Mouse (Mus musculus) myocyte (in vitro differentiated cells): ENCODE results near the gene Trmt112. TPM values are rescaled to one million over a fixed set of nuclear protein-coding genes. Genes with fewer than 3 reads are reported as not detected.

Experiments used
- H3K27me3 ChIP-seq: one replicate; pipeline ENCODE4 v1.6.1; 2011; ENCODE audit not compliant: control insufficient read depth, insufficient read depth, insufficient read length
- H3K36me3 ChIP-seq: one replicate; pipeline ENCODE4 v1.6.1; 2011; ENCODE audit not compliant: control insufficient read depth, insufficient read depth
- H3K4me2 ChIP-seq: one replicate; pipeline ENCODE4 v1.6.1; 2011; ENCODE audit warnings: low read depth, control low read depth
- H3K4me3 ChIP-seq: one replicate; pipeline ENCODE4 v1.5.1; 2011; ENCODE audit warnings: mild to moderate bottlenecking, control low read depth, moderate library complexity
- H3K79me2 ChIP-seq: one replicate; pipeline ENCODE4 v1.6.1; 2011; ENCODE audit not compliant: control insufficient read depth, insufficient read depth
- H3ac ChIP-seq: one replicate; pipeline ENCODE4 v1.6.1; 2011; ENCODE audit not compliant: control insufficient read depth, insufficient read length
- CEBPB ChIP-seq: IDR thresholded peaks from 2 replicates; pipeline ENCODE4 v1.6.1; 2011; ENCODE audit warnings: mild to moderate bottlenecking, moderate library complexity; ENCODE audit not compliant: poor library complexity, insufficient read depth, severe bottlenecking
- E2F4 ChIP-seq: IDR thresholded peaks from one replicate; pipeline ENCODE4 v1.6.1; 2011; ENCODE audit warnings: mild to moderate bottlenecking, control low read depth, moderate library complexity; ENCODE audit not compliant: insufficient read depth
- MAX ChIP-seq: IDR thresholded peaks from one replicate; pipeline ENCODE4 v1.6.1; 2011; ENCODE audit warnings: low read depth, mild to moderate bottlenecking, control low read depth
- MYOD1 ChIP-seq, 3 experiments: IDR thresholded peaks; one replicate each; pipeline ENCODE4 v1.6.1; 2011; ENCODE audit warnings: control low read depth in 2 of 3, low read depth in 2 of 3, mild to moderate bottlenecking in 2 of 3, moderate library complexity in 1 of 3; ENCODE audit not compliant: insufficient read length in 2 of 3, control insufficient read depth in 1 of 3
- MYOG ChIP-seq, 3 experiments: IDR thresholded peaks; one replicate each; pipeline ENCODE4 v1.6.1; 2011; ENCODE audit warnings: control low read depth in 2 of 3, low read depth in 2 of 3, mild to moderate bottlenecking in 2 of 3; ENCODE audit not compliant: insufficient read length in 2 of 3, control insufficient read depth in 1 of 3, insufficient read depth in 1 of 3
- POLR2A ChIP-seq: IDR thresholded peaks from one replicate; pipeline ENCODE4 v1.6.1; 2011; ENCODE audit warnings: low read depth, mild to moderate bottlenecking, control low read depth, moderate library complexity; ENCODE audit not compliant: insufficient read length
- POLR2AphosphoS2 ChIP-seq: IDR thresholded peaks from one replicate; pipeline ENCODE4 v1.6.1; 2011; ENCODE audit warnings: low read depth, control low read depth; ENCODE audit not compliant: insufficient read length
- REST ChIP-seq: IDR thresholded peaks from one replicate; pipeline ENCODE4 v1.6.1; 2011; ENCODE audit warnings: mild to moderate bottlenecking, control low read depth, moderate library complexity; ENCODE audit not compliant: insufficient read depth, insufficient read length
- SRF ChIP-seq: IDR thresholded peaks from one replicate; pipeline ENCODE4 v1.6.1; 2011; ENCODE audit warnings: low read depth; ENCODE audit not compliant: control insufficient read depth, insufficient read length
- TCF12 ChIP-seq: IDR thresholded peaks from one replicate; pipeline ENCODE4 v1.6.1; 2011; ENCODE audit warnings: mild to moderate bottlenecking, control low read depth; ENCODE audit not compliant: poor library complexity, insufficient read depth, severe bottlenecking
- TCF3 ChIP-seq: IDR thresholded peaks from one replicate; pipeline ENCODE4 v1.6.1; 2011; ENCODE audit warnings: low read depth, control low read depth; ENCODE audit not compliant: insufficient read length
- USF1 ChIP-seq: IDR thresholded peaks from one replicate; pipeline ENCODE4 v1.6.1; 2011; ENCODE audit warnings: low read depth, mild to moderate bottlenecking, control low read depth, moderate library complexity
- polyA plus RNA-seq: library from polyadenylated mRNA; unstranded; fragments of >200 nt; fragmentation: generic; extraction: Trizol; gene quantifications from one replicate; pipeline ENCODE4 v1.2.1, GENCODE M21; 2012; ENCODE audit warnings: missing spikeins

Gene Trmt112
- polyA plus RNA-seq, 1 experiment = 281 TPM

DNA sequence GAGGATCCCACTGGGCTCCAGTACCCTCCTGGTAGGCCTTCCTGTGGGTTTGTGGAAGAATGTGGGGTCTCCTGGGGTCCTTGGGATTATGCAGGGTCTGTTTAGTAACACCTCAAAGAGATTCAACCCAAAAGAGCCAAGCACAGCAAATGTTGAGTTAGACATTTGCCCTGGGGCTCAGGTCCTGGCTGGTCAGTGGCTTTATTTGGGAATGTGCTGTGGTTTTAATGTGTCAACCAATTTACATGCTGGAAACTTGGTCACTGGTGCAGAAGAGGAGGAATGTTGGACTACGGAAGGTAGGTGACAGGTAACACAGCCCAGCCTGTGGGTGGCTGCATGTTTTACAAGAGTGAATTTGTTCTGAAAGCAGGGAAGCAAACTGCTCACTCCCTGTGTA lies 6.5 kb upstream of the Trmt112 start:
- no peak overlapping the region for H3ac ChIP-seq
- no peak overlapping the region for H3K4me3 ChIP-seq
- peaks cover 10% of the 10 kb centered on the region for H3K79me2 ChIP-seq
- no peaks in the 10 kb centered on the region for H3K36me3 ChIP-seq
- no peaks in the 10 kb centered on the region for H3K27me3 ChIP-seq
- no peak overlapping the region for H3K4me2 ChIP-seq
- TF ChIP-seq MAX = no peak
- no peak for TF ChIP-seq E2F4
- TF ChIP-seq CEBPB = no peak
- no peak for TF ChIP-seq POLR2A
- TF ChIP-seq SRF = no peak
- no peak for TF ChIP-seq TCF3
- TF ChIP-seq USF1 = no peak
- no peak for TF ChIP-seq TCF12
- no peak for TF ChIP-seq MYOD1 (IDR thresholded peaks at IDR 0.05; ENCODE audit: control insufficient read depth in 1 of 3, insufficient read length in 2 of 3, low read depth in 2 of 3)
- TF ChIP-seq POLR2AphosphoS2 = no peak
- no peak for TF ChIP-seq MYOG (IDR thresholded peaks at IDR 0.05; ENCODE audit: control insufficient read depth in 1 of 3, insufficient read depth in 1 of 3, insufficient read length in 2 of 3, low read depth in 2 of 3)

DNA sequence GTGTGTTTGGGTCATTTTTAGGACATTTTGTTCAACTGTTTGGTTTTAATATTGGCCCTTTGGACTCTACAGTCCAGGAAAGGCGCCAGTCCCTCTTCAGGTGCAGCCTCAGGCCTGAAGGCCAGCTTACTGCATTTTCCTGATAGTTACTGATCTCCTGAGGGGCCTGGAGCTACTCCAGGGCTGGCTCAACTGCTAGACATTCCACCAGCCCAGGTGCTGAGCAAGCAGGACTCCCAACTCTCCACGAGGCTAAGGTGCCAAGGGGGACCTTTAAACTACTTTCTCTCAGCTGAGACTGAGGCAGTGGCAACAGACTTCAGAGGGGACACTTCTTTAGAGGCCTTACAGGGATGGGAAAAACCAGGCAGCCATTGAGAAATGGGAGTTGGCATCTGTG lies 4.7 kb upstream of the Trmt112 start:
- H3K36me3 ChIP-seq = no peaks in the 10 kb centered on the region
- H3K27me3 ChIP-seq = no peaks in the 10 kb centered on the region
- H3K79me2 ChIP-seq = peaks cover 22% of the 10 kb centered on the region
- H3K4me2 ChIP-seq = no peak overlapping the region
- TF ChIP-seq MYOG (IDR thresholded peaks at IDR 0.05; ENCODE audit: control insufficient read depth in 1 of 3, insufficient read depth in 1 of 3, insufficient read length in 2 of 3, low read depth in 2 of 3) (no peak), POLR2A (no peak), TCF12 (no peak), POLR2AphosphoS2 (no peak), MAX (no peak), TCF3 (no peak), MYOD1 (IDR thresholded peaks at IDR 0.05; ENCODE audit: control insufficient read depth in 1 of 3, insufficient read length in 2 of 3, low read depth in 2 of 3) (no peak), E2F4 (no peak), SRF (no peak), REST (no peak), CEBPB (no peak), USF1 (no peak)
- no peak overlapping the region for H3ac ChIP-seq
- H3K4me3 ChIP-seq = no peak overlapping the region

DNA sequence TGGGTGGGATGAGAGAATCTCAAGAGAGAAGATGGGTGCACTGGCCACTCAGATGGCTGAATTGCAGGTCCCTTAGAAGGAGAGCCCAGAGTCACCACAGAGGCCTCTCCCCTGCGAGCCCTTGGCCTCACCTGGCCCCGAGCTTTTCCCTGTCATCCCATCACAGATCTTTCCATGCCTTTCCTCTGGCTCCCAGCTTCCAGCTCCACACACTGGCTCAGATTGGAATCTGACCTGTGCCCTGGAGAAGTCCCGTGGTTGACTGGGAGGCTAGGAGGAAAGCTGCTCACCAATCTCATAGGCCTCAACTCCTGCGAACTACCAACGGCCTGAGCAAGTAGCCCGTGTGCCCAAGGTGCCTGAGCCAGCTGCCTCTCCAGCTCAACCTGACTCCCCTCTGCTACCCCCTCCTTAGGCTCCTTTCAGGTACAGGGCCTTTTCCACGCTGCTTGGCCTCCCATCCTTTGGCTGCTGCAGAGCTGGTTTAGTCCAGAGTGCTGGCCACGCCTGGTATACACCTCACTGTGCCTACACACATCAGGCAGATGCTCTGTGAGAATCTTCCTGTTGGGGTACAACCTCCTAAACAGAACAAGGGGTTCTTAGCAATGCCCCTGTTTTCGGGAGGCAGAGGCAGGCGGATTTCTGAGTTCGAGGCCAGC lies 3.9 kb upstream of the Trmt112 start:
- no peaks in the 10 kb centered on the region for H3K27me3 ChIP-seq
- no peak overlapping the region for H3K4me3 ChIP-seq
- peaks cover 22% of the 10 kb centered on the region for H3K79me2 ChIP-seq
- H3K36me3 ChIP-seq = no peaks in the 10 kb centered on the region
- H3ac ChIP-seq = no peak overlapping the region
- no peak for TF ChIP-seq MYOD1 (IDR thresholded peaks at IDR 0.05; ENCODE audit: control insufficient read depth in 1 of 3, insufficient read length in 2 of 3, low read depth in 2 of 3)
- no peak for TF ChIP-seq REST
- H3K4me2 ChIP-seq = no peak overlapping the region

DNA sequence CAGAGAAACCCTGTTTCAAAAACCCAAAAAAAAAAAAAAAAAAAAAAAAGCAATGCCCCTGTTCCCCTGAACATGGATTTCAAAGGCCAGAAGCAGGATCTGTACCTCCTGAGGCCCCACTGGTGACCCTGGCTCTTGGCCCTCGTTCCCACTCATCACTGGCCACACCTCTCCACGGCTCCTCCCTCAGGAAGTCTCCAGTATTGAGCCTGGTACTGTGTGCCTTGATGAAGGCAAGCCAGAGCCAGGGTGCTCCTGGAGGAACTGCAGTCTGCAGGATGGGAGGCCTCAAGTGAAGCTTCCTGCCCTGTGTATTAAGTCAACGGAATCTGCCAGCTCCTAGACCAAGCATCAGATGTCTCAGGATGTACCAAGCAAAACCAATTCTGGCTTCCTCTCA lies 3.3 kb upstream of the Trmt112 start:
- Histone ChIP-seq H3K27me3 (no peaks in the 10 kb centered on the region), H3ac (no peak overlapping the region), H3K4me3 (no peak overlapping the region), H3K4me2 (no peak overlapping the region), H3K36me3 (no peaks in the 10 kb centered on the region), H3K79me2 (peaks cover 25% of the 10 kb centered on the region)
- TF ChIP-seq REST = no peak
- TF ChIP-seq MYOD1 (IDR thresholded peaks at IDR 0.05; ENCODE audit: control insufficient read depth in 1 of 3, insufficient read length in 2 of 3, low read depth in 2 of 3) = no peak
- TF ChIP-seq MYOG (IDR thresholded peaks at IDR 0.05; ENCODE audit: control insufficient read depth in 1 of 3, insufficient read depth in 1 of 3, insufficient read length in 2 of 3, low read depth in 2 of 3) = no peak

DNA sequence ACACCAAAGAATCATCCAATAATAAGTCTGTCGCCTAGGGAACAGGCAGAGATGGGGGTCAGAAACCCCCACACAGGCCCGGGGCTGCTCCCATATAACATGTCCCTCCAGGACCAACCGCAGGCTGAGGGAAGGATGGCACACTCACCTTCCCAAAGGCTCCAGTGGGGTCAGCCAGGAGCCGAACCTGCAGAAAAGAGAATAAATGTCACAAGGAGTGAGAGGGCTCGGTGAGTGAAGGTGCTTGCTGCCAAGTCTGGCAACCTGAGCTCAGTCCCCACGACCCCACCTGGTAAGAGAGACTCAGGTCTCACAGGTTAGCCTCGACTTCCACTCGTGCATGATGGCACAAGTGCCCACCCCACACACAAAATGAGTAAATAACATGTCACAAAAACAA lies 2.4 kb upstream of the Trmt112 start:
- no peak for TF ChIP-seq SRF
- TF ChIP-seq MYOG (IDR thresholded peaks at IDR 0.05; ENCODE audit: control insufficient read depth in 1 of 3, insufficient read depth in 1 of 3, insufficient read length in 2 of 3, low read depth in 2 of 3) = no peak
- no peak for TF ChIP-seq TCF3
- TF ChIP-seq TCF12 = no peak
- TF ChIP-seq USF1 = no peak
- no peak for TF ChIP-seq POLR2A
- TF ChIP-seq POLR2AphosphoS2 = no peak
- Histone ChIP-seq H3K27me3 (no peaks in the 10 kb centered on the region), H3K4me2 (peak overlapping the region; percentile 81), H3K36me3 (peaks cover 3% of the 10 kb centered on the region), H3K79me2 (peaks cover 25% of the 10 kb centered on the region), H3ac (no peak overlapping the region), H3K4me3 (peak overlapping the region; percentile 85)
